In genomic region chr10:85621067-85621466, GRCm38 (mm10) we compare ENCODE assay signal across 24 mouse cellular contexts.
DNase-seq lines count a peak whose midpoint lies in the region; ATAC-seq lines count a peak whose summit lies in the region.
"Had no signal": no experiment of that assay in that cellular context is flagged by ENCODE, and none has a peak within 500 bp of the region (broad histone marks: within the 10 kb centered on the region; RNA-seq: fewer than 3 reads in every experiment).

No protein-coding gene starts in this region.

- no peak overlapping the region for H3K4me3 ChIP-seq in midbrain, embryonic 11.5 days (ENCODE audit: low read depth, low read length)
- H3K4me3 ChIP-seq in midbrain, embryonic 10.5 days, result no peak overlapping the region
- H3K4me3 ChIP-seq: embryonic facial prominence, embryonic 13.5 days; gastrocnemius, adult 2 months; heart, adult 2 months; heart, embryonic 10.5 days; heart, embryonic 13.5 days had no signal

- DNase-seq in midbrain, embryonic 11.5 days (ENCODE audit: low spot score, missing footprints), result peak; percentile 26
- no peak for DNase-seq in midbrain, embryonic 10.5 days (ENCODE audit: low spot score)
- peak; percentile 14 for DNase-seq in urinary bladder, postnatal 25 days (ENCODE audit: low spot score)
- DNase-seq in urinary bladder, adult 2 months (ENCODE audit: low spot score), result no peak
- peak; percentile 67 for DNase-seq in gonadal fat pad, adult 2 months (ENCODE audit: low read depth)
- DNase-seq in thymus, postnatal 14 days, result no peak
- DNase-seq: adrenal gland, adult 8-10 months; cerebellum, adult 18-20 months; cerebellum, adult 9-10 months; cerebellum, postnatal 14 days; forebrain, postnatal 0 days; gastrocnemius, adult 2 months; gastrocnemius, postnatal 25 days; heart, adult 2 months; heart, postnatal 14 days; heart, postnatal 4 days had no signal

- H3K36me3 ChIP-seq in midbrain, embryonic 11.5 days (ENCODE audit: control insufficient read depth, insufficient read depth, low read length), result no peaks in the 10 kb centered on the region
- no peaks in the 10 kb centered on the region for H3K36me3 ChIP-seq in midbrain, embryonic 10.5 days
- H3K36me3 ChIP-seq: embryonic facial prominence, embryonic 13.5 days; heart, embryonic 10.5 days; heart, embryonic 13.5 days had no signal

- H3K4me2 ChIP-seq in midbrain, embryonic 11.5 days, result no peak overlapping the region
- H3K4me2 ChIP-seq: embryonic facial prominence, embryonic 13.5 days; heart, embryonic 13.5 days; hindbrain, embryonic 14.5 days had no signal

- no peak overlapping the region for H3K27ac ChIP-seq in midbrain, embryonic 11.5 days (ENCODE audit: low read depth, low read length)
- no peak overlapping the region for H3K27ac ChIP-seq in midbrain, embryonic 10.5 days (replicated peaks)
- H3K27ac ChIP-seq: embryonic facial prominence, embryonic 13.5 days; gastrocnemius, adult 2 months; heart, adult 2 months; heart, embryonic 10.5 days; heart, embryonic 13.5 days; hindbrain, embryonic 14.5 days; hindbrain, postnatal 0 days had no signal

- WGBS in midbrain, embryonic 11.5 days, result 88% methylated on average over 6 of the region's 6 CpGs
- 91% methylated on average over 6 of the region's 6 CpGs for WGBS in midbrain, embryonic 10.5 days

- peaks cover 14% of the 10 kb centered on the region for H3K4me1 ChIP-seq in midbrain, embryonic 11.5 days (ENCODE audit: control insufficient read depth, insufficient read depth, low read length)
- H3K4me1 ChIP-seq in midbrain, embryonic 10.5 days, result peaks cover 28% of the 10 kb centered on the region
- H3K4me1 ChIP-seq: heart, embryonic 10.5 days; heart, embryonic 13.5 days had no signal

- H3K27me3 ChIP-seq in midbrain, embryonic 11.5 days (ENCODE audit: control insufficient read depth, insufficient read depth, low read length), result no peaks in the 10 kb centered on the region
- 0 out of 2 replicates have a peak, but pooled peaks cover 12% of the 10 kb centered on the region for H3K27me3 ChIP-seq in midbrain, embryonic 10.5 days (ENCODE audit: low read depth, poor library complexity, severe bottlenecking)
- H3K27me3 ChIP-seq: embryonic facial prominence, embryonic 13.5 days had no signal

- no peak for ATAC-seq in midbrain, embryonic 11.5 days (ENCODE audit: low FRiP score)
- ATAC-seq: CD4-positive, CD25-positive, alpha-beta regulatory T cell, adult 4 months; forebrain, embryonic 14.5 days; forebrain, postnatal 0 days; hindbrain, postnatal 0 days; inflammation-experienced regulatory T-cells, adult 6 months had no signal

- no peaks in the 10 kb centered on the region for H3K9me3 ChIP-seq in midbrain, embryonic 11.5 days (ENCODE audit: control insufficient read depth, low read length)
- H3K9me3 ChIP-seq in midbrain, embryonic 10.5 days (replicated peaks), result no peaks in the 10 kb centered on the region
- H3K9me3 ChIP-seq: embryonic facial prominence, embryonic 13.5 days; heart, embryonic 10.5 days; heart, embryonic 13.5 days had no signal

- no peak overlapping the region for H3K9ac ChIP-seq in midbrain, embryonic 11.5 days (ENCODE audit: low read length)
- H3K9ac ChIP-seq: embryonic facial prominence, embryonic 13.5 days; forebrain, postnatal 0 days; heart, embryonic 13.5 days; hindbrain, embryonic 14.5 days had no signal

Comparison
In these comparisons a context has a peak if more than half of its experiments do, and no peak if none do; other contexts are left out.
1. DNase-seq: peak in midbrain, embryonic 11.5 days (single experiment), urinary bladder, postnatal 25 days (single experiment) and gonadal fat pad, adult 2 months (single experiment); none in midbrain, embryonic 10.5 days (single experiment), urinary bladder, adult 2 months (single experiment) and thymus, postnatal 14 days (single experiment).